Mouse (Mus musculus) liver, adult 10 weeks (tissue): ENCODE results near the gene Fam129c. TPM values are rescaled to one million over a fixed set of nuclear protein-coding genes. Genes with fewer than 3 reads are reported as not detected.

Experiments used
- polyA plus RNA-seq: library from polyadenylated mRNA; stranded (reverse); fragments of 350-450 nt; fragmentation: Illumina TruSeq; extraction: RNeasy Lipid Tissue Mini Kit (QIAGEN cat#74804); gene quantifications from one replicate; pipeline ENCODE4 v1.2.3, GENCODE M21; 2014; ENCODE audit warnings: low read depth, low replicate concordance

Fam129c gene
- not detected for polyA plus RNA-seq

GRCm38 (mm10) chr8:71597451-71597850 lies at the start of gene Fam129c:
TSS of gene Fam129c (plus strand) at chr8:71597648.

DNA sequence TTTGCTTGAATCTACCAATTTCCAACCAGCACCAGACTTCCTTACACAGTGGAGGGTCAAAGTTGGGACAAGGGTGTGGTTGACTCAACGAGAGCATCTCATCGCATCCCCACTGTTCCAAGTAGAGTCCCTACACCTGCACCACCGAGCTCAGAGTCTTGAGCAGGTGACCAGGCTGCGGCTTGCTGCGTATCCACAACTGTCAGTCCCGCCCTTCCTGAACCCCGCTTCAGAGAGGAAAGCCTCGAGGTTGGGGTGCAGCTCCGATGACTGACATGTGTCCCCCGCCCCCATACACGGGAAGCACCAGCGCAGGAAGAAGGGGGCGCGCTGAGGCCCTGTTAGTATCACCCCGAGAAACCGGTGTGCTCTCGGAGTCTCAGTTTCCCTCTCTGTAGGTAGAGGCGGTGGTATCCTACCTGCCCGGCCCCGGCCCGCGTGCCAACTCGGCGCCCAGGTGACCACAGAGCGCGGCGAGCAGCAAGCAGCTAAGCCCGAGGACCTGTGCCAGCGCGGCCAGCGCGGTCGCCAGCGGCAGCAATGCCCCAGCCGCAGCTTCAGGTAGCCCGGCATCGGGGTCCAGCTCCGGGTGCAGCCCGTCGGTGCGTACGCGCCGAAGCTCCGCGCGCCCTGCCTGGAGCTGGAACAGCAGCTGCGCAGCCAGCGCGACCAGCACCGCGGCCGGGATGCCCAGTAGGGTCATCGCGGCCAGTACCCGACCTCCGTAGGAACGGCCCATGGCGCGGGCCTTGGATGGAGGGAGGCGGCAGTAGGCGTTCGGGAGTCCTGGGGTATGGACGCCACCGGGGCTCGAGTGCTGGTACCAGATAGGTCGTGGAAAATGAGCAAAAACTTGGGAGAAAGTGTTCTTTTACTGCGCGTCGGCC lies 39.1 kb upstream of the Fam129c start, which contains the start of gene Tmem221:
Tmem221 (minus strand) TSS at position 801 of the 887 bp plus-strand sequence.

GRCm38 (mm10) chr8:71566501-71566900 lies 30.9 kb upstream of the Fam129c start, which contains the start of gene Nxnl1:
TSS of gene Nxnl1 (minus strand) at chr8:71566601.

DNA sequence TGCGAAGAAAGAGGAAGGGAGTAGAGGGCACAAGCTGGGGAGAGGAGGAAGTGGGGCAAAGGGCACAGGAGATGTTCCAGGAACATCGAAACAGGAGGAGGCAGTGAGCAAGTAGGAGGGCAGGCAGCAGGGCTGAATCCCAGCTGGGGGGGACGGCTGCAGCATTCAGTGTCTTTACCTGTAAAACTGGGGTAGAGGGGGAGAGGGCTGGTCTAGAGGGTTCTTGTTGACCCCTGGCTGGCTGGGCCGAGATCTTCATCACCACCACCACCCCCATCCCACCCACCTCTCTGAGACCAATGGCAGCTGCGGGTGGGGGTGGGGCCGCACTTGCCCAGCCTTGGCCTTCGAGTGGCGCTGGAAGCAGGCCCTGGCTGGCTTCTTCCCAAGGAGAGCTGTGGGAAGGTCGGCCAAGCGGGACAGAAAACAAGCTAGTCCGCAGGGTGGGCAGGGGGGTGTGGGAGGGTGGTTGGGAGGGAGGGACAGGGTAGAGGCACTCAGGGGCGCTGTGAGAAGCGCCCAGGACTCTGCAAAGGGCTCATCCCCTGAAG lies 29.0 kb upstream of the Fam129c start, which contains the start of gene Slc27a1:
Slc27a1 (plus strand) TSS at position 496 of the 551 bp plus-strand sequence.

GRCm38 (mm10) chr8:71591471-71592373 lies 5.7 kb upstream of the Fam129c start, which contains the start of gene Pgls:
TSS of gene Pgls (plus strand) at chr8:71592176.

DNA sequence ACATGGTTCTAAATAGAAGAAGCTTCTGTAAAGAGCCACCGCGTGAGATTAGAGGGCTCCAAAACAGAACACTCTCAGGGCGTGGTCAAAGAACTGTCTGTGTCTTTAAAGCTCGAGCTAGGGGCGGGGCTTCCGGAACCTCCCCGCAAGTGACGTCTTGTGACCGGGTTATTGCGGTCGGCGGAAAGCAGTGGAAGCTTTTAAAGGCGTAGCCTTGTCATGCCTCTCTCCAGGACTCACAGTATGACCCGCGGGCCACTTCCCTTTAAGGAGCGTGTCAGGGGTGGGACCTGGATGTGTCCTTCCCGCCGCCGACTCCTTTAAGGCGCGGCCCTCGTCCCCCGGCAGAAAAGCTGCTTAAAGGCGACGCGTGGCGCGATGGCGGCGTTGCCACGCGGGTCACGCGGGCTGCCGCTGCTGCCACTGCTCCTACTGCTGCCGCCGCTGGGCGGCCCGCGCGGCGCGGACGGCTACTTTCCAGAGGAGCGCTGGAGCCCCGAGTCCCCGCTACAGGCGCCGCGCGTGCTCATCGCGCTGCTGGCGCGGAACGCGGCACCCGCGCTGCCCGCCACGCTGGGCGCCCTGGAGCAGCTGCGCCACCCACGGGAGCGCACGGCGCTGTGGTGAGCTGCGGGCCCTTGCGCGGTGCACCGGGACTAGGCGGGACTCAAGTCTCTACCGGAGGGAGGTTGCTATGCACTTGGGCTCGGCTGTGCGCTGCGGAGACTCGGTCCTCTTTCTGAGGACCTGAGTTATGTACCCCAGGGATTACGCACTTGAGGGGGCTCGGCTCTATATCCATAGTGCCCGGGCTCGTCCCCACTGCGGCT lies 13.6 kb downstream of the Fam129c start, which contains the start of gene Colgalt1:
Colgalt1 (plus strand) TSS at position 177 of the 830 bp plus-strand sequence.

Other genes with a start within 250 kb of the Fam129c start
- gene Use1, start 230.8 kb upstream of the Fam129c start, polyA plus RNA-seq, result 5.1 TPM
- gene Ocel1, start 226.3 kb upstream of the Fam129c start, polyA plus RNA-seq, result 1.1 TPM
- 9.2 TPM for gene Nr2f6, start 215.7 kb upstream of the Fam129c start, polyA plus RNA-seq
- 1.0 TPM for gene Ushbp1, start 201.8 kb upstream of the Fam129c start, polyA plus RNA-seq
- 20.7 TPM for gene Babam1, start 200.8 kb upstream of the Fam129c start, polyA plus RNA-seq
- gene Ankle1, start 191.6 kb upstream of the Fam129c start, polyA plus RNA-seq, result not detected
- gene Abhd8, start 134.0 kb upstream of the Fam129c start, polyA plus RNA-seq, result not detected
- gene Mrpl34, start 132.7 kb upstream of the Fam129c start, polyA plus RNA-seq, result 5.9 TPM
- 1.1 TPM for gene Dda1, start 128.4 kb upstream of the Fam129c start, polyA plus RNA-seq
- 0.45 TPM for gene Ano8, start 111.7 kb upstream of the Fam129c start, polyA plus RNA-seq
- gene Gtpbp3, start 109.5 kb upstream of the Fam129c start, polyA plus RNA-seq, result 0.64 TPM
- gene Plvap, start 85.9 kb upstream of the Fam129c start, polyA plus RNA-seq, result 3.6 TPM
- gene Ccdc194, start 71.9 kb upstream of the Fam129c start, polyA plus RNA-seq, result not detected
- 29.0 TPM for gene Bst2, start 60.2 kb upstream of the Fam129c start, polyA plus RNA-seq
- gene Mvb12a, start 54.7 kb upstream of the Fam129c start, polyA plus RNA-seq, result 3.5 TPM
- not detected for gene Tmem221, start 38.8 kb upstream of the Fam129c start, polyA plus RNA-seq
- gene Nxnl1, start 31.0 kb upstream of the Fam129c start, polyA plus RNA-seq, result not detected
- gene Slc27a1, start 28.8 kb upstream of the Fam129c start, polyA plus RNA-seq, result 0.90 TPM
- gene Pgls, start 5.5 kb upstream of the Fam129c start, polyA plus RNA-seq, result 0.69 TPM
- 29.0 TPM for gene Colgalt1, start 13.3 kb downstream of the Fam129c start, polyA plus RNA-seq
- gene Unc13a, start 74.1 kb downstream of the Fam129c start, polyA plus RNA-seq, result not detected
- gene Jak3, start 78.6 kb downstream of the Fam129c start, polyA plus RNA-seq, result 0.11 TPM
- gene Insl3, start 91.6 kb downstream of the Fam129c start, polyA plus RNA-seq, result not detected
- 2.3 TPM for gene B3gnt3, start 104.1 kb downstream of the Fam129c start, polyA plus RNA-seq
- gene Fcho1, start 128.1 kb downstream of the Fam129c start, polyA plus RNA-seq, result not detected